Mouse (Mus musculus): ENCODE data around the gene Olfr248.
"Not testable (repeated sequence)": the region's sequence is repeated elsewhere in the genome, so short reads cannot be mapped to it uniquely, and the experiment has no call there.

Gene Olfr248

DNA sequence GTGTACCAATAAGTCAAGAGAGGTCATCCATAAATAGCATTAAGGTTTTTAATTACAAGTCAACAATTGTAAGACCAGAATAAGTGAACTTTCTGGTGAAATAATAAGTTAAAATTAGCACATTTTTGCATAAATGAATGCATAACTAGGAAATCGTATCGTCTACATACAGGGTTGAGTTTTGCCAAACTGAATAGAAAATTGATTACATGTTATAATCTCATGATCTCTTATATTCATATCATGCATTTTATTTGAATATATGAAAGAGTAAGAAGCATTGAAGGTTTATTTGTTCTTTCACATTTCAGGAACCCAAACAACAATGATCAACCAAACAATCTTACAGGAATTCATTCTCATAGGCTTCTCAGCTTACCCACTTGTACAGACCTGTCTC lies at the start of gene Olfr248:
Gene Olfr248, plus strand, starts transcription at position 301 of the 400 bp plus-strand sequence.
- DNase-seq (ENCODE audit: low read depth, low spot score) = no peak

DNA sequence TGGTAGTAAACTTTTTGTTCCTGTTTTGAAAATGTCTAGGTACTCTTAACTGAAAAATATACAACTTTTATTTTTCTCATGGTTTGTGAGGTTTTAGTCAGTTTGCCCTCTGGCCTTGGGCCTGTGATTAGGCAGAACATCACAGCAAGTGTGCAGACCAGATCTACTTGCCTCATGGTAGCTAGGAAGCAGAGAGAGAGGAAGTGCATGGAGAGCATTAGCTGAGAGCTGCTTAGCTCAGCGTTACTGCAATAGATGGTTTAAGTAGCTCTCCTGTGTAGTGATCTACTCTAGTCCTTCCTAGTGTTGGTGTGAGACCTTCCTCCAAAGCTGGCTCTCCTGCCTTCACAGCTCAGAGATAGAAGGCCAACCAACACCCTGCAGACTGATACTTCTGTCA lies 37.2 kb upstream of the Olfr248 start:
- not testable (repeated sequence) for DNase-seq (ENCODE audit: low read depth, low spot score)

DNA sequence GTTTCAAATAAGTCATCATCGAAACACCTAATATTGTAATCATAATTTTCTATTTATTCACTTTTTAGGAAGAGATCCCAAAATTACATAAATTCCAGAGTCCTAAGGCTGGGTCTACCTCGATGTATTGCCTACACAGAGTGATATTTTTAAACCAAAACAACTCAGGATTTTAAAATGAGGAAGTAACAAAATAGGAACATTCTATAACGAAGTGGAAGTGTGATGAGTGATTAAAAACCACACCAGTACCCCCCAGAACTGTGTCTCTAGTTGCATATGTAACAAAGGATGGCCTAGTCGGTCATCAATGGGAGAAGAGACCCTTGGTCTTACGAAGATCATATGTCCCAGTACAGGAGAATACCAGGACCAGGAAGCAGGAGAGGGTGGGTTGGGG lies 36.2 kb upstream of the Olfr248 start:
- DNase-seq (ENCODE audit: low read depth, low spot score) = no peak

GRCm38 (mm10) chr1:174364882-174365451 lies 25.9 kb upstream of the Olfr248 start, which contains the start of gene Olfr417:
Gene Olfr417, plus strand, starts transcription at chr1:174365122.
- no peak for DNase-seq (ENCODE audit: low read depth, low spot score)

DNA sequence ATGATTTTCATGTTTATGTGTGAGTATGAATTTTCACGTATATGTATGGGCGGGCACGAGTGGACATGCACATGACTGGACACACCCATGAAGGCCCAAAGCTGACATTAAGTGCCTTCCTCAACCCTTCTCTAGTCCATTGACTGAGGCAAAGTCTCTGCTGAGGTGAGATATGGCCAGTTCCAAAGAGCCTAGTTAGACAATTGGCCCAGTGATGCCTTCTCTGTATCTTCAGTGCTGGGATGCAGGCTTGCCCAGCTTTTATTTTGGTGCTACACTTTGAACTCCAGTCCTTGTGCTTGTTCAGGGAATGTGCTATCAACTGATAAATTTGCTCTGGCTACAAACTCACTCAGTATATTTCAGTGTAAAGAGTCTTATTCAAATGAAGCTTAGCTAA lies 17.0 kb upstream of the Olfr248 start:
- DNase-seq (ENCODE audit: low read depth, low spot score) = no peak

GRCm38 (mm10) chr1:174422959-174423358 lies 32.1 kb downstream of the Olfr248 start:
- DNase-seq (ENCODE audit: low read depth, low spot score) = no peak

DNA sequence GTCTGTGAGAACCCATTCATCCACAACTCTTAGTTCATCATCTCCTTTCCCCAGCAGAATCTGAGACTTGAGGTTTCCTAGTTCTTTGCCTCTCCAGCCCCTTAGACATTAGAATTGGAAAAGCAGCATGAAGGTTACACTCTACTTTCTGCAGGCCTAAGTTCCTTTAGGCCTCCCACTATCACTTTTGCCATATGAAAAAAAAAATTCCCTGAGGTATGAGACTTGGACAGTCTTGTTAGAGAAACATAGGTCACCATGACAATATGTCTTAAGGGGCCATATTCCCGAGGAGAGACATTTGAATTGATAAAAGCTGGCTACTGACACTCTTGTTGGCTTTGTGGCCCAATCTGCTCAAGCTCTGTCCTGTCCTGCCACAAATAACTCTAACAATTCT lies 32.9 kb downstream of the Olfr248 start, which contains the start of gene Olfr414:
Gene Olfr414, plus strand, starts transcription at position 301 of the 400 bp plus-strand sequence.
- DNase-seq (ENCODE audit: low read depth, low spot score) = no peak

DNA sequence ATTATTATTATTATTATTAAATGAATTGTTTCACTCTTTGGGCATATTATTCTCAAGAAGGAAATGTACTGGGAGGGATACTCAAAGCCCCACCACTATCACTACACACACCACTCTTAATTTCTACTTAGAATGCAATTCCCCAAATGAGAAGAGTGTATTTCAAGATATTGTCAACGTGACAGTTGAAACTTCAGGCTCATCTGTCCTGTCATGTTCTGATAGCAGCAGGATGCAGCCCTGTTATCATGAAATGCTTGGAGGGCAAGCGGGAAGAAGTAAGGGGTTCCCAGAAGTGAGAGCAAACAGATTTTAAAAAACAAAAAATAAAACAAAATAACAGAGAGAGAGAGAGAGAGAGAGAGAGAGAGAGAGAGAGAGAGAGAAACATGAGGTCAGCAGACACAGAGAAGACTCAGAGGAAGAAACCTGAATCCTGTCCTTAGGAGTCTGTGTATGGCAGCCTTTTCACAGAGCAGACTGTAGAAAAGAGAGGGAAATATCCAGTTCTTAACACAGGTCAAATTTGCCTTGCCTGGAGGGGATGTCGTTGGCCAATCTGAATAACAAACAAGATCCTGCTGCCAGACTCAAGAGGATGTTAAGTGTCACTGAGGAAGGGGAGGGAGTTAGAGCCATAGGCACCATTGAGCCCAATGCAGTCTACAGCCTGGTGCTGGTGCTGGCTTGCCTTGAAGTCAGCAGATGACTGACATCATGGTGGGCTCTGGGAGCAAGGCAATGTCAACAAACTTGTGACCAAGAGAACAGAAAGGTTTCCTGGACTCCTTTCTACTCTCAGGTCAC lies 35.5 kb downstream of the Olfr248 start:
- DNase-seq (ENCODE audit: low read depth, low spot score) = peak; percentile 62

DNA sequence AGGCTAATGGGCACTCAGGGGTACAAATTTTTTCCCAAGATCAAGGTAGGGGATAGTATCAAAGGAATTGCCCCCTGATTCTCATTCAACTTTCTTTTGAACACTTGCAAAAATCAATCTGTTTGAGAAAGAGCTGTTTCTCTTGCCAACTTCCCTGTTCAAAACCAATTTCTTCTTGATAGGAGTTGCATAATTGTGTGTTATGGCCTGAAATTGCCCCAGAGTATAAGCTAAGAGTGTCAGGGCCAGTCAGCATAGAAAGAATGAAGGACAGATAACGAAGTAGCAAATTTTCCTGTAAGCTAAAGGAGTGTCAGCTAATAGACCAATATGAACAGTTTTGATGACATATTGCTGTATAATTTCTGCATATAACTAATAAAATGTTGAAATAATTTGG lies 36.6 kb downstream of the Olfr248 start:
- no peak for DNase-seq (ENCODE audit: low read depth, low spot score)

DNA sequence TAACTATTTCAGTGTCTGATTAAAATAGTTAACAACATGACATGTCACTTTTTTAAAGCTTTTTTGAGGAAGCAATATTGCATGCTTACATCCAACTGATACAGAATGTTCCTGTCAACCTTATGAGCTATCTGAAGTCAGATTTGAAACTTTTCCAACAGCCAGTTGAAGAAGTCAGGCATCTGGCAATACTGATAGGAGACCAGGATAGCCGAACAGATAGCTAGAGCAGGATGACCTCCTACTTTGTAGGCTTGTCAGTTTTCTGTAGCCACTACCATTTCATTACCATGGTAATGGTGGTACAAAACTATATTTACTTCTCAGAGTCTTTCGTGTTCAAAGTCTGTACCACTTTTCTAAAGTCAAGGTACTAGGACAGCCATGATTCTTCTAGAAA lies 37.6 kb downstream of the Olfr248 start:
- DNase-seq (ENCODE audit: low read depth, low spot score) = no peak

DNA sequence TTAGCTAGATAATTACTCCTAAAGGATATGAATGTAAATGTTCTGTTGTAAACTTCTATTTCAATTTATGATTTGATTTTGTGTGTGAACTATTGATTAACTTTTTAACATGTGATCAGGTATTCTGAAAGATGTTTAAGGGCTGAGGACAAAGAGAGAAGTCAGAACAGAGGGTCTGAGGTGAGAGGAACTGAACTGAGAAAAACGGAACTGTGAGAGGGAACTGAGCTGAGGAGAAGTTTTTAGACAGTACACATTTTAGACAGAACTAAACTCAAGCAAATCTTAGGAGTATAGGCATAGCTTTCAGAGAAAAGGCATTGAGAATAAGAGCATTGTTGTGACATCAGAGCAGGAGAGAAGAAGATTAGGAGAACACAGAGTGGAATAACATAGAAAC lies 43.3 kb downstream of the Olfr248 start:
- no peak for DNase-seq (ENCODE audit: low read depth, low spot score)
